Mouse (Mus musculus) ovary, postnatal 14 days (tissue): ENCODE data around the gene Zbtb42.

Source experiments
- DNase-seq: peaks from one replicate; pipeline ENCODE4 v3.0.0; 2022; ENCODE audit warnings: low spot score

Gene Zbtb42

DNA sequence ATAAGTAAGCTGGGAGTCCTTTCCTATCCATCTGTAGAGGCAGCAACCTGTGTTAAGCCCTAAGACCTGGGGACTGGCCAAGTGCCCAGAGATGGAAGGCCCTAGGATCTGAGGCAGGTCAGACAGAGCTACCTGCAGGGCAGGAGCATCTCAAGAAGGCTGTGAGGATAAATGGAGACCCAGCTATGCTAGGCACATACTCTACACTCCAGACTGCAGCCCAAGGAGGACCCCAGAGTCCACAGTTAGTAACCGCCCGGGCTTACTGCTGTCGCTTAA lies 17.4 kb upstream of the Zbtb42 start:
- no peak for DNase-seq

DNA sequence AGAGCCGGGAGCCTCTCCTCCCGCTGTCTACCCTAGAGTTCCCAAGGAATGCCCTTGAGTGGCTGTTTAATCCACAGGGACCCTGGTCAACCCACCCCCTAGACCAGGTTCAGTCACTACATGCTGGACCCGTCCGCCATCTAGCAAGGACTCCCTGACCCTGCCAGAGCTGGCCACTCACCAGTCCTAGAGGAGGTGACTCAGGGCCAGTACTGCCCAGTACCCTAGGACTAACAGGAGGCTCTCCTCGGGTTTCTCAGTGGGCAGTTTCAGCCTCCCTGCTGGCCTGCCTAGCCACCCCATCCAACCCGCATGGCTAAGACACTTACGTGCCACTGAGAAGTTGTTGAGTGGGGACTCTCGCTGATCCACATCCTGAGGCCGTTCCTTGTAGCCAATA lies 16.8 kb upstream of the Zbtb42 start:
- no peak for DNase-seq

DNA sequence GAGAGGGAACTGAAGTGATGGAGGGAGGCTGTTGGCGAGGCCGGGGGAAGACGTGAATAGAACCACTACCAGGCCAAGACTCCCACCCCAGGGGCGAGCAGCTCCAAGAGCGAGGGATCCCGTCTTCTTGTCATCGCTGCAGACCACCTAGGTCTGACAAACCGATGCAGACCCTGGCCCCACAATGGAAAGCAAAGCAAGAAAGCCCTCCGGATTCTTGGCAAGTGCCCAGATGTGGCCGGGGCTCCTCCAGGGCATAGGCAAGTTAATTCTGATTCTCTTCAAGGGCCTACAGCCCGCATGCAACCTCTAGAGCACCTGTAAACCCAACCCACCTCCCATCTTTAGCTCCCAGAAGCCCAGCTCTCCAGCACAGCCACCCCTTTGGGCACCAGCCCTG lies 15.3 kb upstream of the Zbtb42 start:
- no peak for DNase-seq

DNA sequence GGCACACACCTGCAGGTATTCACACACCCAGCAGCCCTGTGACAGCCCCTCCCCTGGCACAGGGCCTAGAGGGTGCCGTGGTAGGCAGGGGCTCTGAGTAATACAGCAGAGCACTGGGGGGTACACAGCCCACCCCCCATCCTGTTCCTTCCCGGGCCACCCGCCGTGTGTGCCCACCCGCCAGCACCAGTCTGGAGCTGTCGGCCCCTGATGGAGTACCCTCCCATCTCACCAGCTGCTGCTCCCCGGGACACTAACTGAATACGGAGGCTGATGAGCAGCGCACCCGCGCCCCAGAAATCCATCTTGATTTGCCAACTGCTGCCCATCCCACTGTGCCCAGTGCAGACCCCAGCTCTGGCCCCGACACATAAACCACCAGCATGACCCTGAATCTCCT lies 14.9 kb upstream of the Zbtb42 start:
- no peak for DNase-seq

DNA sequence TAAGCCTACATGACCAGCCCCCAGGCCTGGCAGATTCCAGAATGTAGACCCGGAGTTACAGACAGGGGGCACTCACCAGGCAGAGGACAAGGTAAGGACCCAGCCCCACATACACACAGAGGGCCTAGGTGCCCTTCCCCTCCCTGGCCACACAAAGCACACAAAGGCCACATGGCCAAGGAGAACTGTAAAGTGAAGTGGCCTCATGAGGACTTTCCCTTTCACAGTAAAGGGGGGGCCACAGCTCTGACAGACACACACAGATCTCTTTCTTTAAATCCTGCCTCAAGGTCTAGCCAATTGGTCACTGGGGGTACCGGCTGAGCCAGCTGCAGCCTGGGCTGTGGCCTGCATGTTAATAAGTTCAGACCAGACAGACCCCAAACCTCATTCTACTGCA lies 14.5 kb upstream of the Zbtb42 start:
- no peak for DNase-seq

DNA sequence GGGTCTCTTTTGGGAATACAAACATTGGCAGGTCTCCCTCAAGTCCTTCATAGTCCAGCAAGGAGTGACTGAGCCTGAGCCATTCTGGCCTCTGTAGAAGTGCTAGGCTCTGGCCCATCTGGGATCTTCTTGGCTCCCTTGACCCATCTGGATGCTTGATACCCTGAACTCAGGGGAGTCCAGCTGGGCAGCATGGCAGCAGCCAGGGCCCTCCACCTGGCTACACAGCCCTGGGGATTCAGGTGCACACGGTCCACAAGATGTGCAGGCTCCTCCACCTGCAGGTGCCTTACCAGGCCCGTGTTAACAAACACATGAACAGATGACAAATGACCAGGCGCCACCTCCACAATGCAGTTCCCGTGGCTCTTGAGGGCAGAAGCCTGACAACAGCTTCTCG lies 14.0 kb upstream of the Zbtb42 start:
- DNase-seq: no peak

DNA sequence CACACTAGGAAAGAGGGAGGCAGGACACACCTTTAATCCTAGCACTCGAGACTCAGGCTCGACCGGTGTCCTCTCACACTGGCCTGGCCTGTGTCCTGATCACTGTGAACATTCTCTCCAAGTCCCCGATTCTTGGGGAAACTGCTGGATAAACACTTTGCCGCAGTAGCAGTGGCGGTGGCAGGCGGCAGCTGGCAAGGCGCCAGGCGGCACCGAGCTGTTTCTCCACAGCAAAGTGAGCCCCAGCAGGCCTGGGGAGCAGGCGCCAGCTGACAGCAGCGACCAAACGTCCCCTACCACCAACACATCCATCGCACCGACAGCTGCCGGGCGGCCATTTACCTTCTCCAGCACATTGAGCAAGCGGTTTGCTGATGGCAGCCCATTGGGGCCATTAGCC lies 13.2 kb upstream of the Zbtb42 start:
- no peak for DNase-seq

DNA sequence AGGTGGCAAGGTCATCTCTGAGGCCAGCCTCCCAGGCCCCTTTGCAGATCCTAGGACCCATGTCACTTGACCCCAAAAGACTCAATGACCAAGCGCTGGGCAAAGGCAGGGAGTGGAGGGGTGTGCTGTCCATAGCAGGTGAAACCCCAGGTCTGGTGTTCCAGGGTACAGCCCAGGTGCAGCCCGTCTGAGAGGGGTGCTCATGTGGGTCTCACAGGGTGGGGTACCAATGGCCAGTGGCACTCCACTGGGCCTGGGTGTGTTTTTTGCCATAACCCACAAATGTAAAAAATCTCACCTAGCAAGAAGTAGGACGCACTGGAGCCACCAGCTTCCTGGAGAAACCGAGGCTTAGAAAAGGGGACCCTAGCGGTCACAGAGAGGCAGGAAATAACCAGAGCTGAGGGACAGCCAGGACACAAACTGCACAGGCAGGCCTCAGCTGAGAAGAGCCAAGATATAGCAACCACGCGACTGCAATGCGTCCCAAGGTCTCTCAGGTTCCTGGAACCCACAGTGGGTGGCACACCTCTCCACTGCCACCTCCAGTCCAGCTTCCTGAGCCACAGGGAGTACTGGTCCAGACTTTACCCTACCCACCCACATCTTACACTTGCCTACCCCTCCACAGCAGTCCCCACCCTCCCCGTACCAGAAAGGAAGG lies 12.6 kb upstream of the Zbtb42 start:
- DNase-seq: no peak

DNA sequence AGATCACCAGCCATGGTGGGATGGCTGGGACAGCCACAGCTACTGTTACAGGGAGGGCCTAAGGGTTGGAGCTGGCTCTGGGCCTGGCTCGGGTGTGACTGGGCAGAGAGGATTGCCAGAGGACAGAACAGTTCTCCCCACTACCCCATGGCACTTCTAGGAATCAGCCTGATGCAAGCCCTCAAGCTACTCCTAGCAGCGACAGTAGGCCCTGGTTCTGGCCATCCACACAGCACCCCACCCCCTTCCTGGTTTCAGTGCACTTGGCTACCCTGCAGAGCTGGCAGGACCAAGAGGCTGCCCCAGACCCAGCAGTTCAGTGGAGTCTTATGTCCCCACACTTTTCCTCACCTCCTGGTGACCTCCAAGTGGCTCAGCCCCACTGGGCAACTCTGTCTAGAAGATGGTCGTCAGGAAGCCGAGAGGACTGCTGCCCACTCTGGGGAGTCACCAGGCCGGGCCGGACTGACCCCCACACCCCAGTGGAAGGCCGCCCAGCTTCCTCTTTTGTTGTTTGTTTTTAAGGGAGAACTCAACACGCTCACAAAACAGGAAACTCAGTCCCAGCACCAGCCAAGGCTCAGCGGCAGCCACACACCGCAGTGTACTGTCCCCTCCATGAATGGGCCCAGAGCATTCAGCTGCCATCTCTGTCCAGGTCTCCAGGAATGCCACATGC lies 10.9 kb upstream of the Zbtb42 start:
- no peak for DNase-seq

DNA sequence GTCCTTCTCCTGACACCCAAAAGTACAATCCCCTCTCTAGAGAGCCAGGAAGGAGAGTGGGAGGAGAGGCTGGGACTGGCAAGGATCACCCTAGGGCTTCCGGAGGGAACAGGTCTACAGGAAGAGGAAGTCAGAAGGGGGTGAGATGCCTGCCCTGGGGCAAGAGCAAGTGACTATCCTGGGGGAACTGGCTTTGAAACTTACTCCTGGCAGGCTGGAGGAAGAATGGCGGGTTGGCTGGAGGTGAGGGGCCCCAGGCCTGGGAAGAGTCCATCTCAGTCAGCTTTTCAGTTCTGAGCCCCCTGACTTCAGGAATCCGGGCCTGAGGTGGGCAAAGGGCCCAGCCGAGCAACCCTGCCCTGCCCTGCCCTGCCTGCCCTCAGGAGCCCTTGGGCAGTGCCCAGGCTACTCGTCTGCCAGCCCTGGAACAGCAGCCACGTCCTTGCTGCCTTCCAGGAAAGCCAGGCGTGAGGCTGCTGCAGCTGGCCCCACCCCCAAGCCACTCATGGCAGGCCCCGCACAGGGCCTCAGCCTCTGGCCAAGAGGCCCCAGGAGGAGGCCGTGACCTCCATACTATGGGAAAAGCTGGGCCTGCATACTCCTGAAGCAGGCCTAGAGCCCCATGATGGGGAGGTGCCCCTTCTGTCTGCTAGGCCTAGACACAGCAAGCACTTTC lies 7.8 kb upstream of the Zbtb42 start:
- no peak for DNase-seq

DNA sequence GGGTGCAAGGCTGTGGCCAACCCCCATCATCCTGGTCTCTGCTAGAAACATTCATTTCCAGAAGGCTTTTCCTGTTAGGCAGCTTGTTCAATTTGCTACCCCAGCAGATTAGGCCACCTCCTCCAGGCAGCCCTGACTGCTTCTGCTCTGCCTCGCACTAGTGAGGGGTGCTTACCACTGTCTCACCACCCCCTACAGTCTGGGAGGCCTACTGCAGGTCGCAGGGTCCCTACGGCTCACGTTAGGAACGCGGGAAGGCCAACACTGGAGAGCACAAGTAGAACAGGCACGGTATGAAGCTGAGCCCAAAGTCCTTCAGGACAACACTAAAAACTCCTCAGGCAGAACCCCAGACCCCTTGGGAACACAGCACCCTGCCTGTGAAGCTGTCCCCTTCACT lies 6.7 kb upstream of the Zbtb42 start:
- DNase-seq: no peak

DNA sequence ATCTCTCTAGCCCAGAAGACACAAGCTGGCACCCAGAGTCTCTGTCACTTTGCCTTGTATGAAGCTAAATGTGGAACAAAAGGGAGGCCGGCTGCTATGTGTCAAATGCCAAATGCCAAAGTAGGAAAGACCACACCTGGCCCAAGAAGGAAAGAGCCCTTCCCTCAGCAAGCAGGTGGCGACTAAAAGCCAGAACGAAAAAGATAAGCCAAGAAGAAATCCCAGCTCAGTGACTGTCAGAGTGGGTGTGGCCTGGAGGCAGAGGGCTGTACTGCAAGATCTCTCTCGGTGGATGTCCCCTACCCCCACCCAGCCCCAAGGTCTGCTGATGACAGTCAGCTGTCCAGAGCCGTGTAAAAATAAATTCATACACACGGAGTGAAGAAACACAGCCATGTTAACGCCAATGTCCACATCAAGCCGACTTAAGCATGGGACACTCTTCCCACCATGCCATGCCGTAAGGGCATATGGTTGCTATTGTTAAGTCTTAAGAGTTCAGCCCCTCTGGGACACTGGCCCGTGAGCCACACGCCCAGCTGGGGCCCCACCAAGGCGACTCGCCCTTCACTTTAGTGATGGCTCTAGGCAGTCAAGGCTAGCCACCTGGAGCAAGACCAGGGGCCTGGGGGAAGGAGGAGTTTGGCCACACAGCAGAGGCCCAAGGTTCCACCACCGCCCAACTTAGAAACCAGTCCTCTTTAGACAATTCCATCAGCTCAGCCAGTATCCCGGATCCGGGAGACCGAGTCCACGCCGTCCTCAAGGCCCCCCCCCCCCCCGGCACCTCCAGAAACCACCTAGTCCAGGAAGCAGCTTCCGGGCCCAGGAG lies 5.7 kb upstream of the Zbtb42 start:
- DNase-seq: no peak

DNA sequence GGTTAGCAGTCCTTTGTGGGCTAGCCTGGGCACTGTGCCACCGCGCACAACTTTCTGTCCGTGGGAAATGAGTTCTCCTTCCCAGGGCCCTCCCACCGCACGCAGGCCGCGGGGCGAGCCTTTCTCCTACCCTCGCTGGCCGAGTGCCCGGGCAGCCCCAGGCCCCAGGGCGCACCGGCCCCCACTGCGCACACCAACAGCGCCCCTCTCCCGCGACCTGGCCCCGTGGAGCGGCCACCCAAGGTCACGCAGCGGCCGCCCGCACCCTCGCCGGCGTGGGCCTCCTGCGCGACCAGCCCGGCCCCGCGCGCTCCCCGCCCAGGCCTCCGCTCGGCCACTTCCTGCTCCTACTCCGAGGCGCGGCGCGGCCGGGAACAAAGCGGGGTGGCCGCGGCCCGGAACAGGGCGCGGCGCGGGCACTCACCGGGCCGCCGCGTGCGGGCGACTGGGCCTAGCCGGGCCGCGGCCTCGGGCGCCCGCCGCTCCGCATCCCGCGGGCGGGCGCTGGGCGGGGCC lies 5.0 kb upstream of the Zbtb42 start:
- DNase-seq: no peak

DNA sequence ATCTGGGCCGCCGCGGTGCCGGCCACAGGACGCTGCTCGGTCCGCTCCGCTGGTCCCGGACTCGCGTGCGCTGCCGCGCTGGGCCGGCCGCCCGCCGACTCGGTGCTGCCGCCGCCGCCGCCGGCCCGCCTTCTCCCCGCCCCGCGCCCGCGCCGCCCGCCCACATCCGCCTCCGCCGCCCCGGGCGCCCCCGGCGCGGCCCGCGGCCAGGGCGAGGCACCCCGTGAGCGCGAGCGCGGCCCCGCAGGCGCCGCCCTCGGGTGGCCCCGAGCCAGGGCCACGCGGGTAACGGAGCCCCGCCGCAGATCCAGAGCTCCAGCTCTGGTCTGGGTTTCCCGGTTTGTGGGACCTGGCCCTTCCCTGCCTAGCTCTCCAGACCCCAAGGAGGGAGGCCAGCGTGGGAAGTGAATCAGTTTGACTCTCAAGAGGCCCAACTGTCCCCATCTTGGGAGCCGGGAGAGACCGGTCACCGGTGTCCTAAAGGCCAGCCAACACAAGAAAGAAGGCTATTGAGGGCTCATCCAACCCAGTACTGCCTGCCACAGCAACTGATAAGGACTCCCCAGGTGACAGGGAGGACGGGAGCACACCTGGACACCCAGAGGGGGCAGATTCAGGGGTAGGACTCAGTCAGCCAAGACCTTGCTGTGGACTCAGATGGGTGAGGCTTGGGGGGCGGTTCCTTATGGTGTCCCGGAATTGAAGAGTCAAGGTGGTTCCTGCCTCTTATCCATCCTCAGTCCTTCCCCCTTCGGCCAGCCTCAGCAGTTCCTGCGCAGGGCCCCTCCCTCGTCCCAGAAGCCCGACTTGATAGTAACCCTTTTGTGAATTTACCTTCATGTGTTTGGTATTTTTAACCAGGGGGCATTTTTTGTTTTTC lies 4.3 kb upstream of the Zbtb42 start, which contains the start of gene Akt1:
TSS of gene Akt1 (minus strand) at position 753 of the 880 bp plus-strand sequence.
- DNase-seq: peak; percentile 42

DNA sequence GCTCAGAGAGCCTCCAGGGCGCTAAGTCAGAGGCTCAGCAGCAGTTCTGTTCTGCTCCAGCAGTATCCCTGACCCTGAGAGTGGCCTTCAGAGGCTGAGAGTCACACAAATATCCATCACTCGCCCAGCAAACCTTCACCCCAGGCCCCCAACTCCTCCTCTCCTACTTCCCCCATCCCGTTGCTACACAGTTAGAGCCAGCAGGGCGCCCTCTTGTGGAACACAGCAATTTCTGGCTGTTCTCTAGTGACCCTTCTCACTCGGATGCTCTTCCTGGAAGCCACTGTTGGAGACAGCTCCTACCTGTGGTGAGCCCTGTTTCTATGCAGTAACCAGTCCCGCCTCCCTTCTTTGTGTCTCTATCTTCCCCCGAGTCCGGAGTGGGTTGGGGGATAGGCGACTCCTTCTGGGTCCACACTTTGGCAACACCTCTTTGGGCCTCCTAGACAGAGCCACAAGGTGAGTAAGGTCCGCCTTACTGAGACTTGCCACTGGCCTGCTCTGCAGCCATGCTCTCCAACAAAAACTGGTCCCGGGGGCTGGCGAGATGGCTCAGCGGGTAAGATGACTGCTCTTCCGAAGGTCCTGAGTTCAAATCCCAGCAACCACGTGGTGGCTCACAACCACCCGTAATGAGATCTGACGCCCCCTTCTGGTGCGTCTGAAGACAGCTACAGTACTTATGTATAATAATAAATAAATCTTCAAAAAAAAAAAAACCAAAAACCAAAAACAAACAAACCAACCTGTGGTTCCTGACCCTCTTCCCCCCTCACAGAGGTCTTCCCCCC lies 3.2 kb upstream of the Zbtb42 start:
- peak; percentile 82 for DNase-seq

DNA sequence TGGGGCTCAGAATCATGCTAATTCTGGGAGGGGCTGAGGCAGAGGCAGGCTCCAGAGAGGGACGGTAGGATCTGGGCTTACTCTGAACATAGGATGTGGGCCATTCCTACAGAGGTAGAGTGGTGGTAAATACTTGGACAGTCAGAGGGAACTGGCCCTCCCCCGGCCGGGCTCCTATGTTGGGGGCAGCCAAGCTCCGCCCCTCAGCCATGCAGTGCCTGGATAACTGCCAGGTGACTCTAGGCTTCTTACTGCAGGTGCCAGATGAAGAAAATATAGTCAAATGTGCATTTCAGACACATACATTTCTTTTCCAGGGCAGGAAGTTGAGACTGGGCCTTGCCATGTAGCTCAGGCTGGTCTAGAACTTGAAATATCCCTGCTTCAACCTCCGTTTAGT lies 1.6 kb upstream of the Zbtb42 start:
- DNase-seq: no peak

DNA sequence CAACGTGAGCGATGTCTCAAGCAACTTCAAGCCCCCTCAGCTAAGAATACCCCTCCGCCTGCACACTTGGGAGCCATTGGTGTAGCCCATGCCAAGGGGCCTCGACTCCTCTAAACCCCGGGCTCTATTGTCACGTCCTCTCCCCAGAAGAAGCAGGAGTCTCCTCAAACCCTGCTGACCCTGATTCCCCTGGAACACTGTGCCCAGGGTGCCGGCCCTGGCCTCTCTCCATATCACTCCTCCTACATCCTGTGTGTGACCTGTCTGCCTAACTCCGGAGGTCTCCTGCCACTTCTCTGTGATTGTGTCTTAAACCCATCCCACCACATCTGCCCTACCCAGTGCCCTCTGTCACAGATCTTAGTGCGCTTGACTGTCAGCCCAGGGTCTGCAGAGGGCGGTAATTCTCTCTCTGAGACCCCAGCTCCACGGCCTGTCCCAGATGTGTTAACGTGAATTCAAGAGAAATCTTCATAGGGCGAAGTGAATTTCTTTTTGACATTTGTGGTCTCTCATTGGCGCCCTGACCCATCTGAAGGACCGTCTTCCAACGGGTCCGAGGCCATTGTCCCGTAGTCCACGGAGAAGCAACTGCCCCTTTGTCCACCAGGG lies 579 bp upstream of the Zbtb42 start:
- DNase-seq: no peak

DNA sequence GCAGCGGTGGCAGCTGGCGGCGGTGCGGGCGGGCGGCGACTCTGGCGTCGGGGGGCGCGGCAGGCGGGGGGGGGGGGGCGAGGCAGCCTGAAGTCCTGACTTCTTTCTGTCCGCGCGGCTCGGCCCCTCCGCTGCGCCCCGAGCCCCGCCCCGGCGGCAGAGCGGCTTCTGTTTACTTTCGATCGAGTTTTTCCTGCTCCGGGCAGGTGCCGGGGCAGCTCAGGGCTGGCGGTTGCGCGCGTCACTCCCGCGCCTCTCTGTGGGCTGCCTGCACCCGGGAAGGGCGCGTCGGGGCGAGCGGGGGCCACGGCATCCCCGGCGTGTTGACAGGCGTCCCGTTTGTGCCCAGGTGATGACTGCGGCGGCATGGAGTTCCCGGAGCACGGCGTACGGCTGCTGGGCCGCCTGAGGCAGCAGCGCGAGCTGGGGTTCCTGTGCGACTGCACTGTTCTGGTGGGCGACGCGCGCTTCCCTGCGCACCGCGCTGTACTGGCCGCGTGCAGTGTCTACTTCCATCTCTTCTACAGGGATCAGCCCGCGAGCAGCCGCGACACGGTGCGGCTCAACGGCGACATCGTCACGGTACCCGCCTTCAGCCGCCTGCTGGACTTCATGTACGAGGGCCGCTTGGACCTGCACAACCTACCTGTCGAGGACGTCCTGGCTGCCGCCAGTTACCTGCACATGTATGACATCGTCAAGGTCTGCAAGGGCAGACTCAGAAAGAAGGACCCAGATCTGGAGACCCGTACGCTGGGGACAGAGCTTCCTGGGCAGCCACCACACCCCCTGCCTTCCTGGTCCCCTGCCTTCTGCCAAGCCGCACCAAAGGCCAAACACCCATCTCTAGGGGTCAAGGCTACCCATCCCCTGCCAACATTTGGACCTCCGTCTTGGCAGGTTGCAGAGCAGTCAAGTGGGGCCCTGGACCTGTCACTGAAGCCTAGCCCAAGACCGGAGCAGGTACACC lies 684 bp downstream of the Zbtb42 start:
- DNase-seq: no peak

DNA sequence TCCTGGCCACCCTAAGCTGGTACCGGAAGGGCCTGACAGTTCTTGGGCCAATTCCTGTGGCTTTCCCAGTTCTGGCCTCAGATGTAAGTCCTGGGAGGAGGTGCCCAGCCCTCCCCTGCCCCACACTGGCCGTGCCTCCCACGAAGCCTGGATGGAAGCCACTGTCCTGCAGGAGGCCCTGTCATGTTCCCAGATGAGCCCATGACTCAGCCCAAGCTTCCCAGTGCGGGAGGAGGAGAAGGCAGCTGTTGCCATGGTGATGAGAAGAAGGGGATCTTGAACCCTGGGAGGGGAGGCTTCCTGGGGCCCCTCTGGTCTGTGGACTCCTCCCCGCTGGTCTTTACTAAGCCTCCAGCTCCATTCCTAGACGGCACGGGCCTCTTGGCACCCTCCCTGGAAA lies 4.7 kb downstream of the Zbtb42 start:
- no peak for DNase-seq
